Mouse (Mus musculus) bone marrow macrophage, adult 2 months (primary cell): ENCODE results near the gene E130114P18Rik.

Source experiments
- CTCF ChIP-seq: IDR thresholded peaks from 2 replicates; pipeline ENCODE4 v1.5.1; 2012; ENCODE audit warnings: low read depth, mild to moderate bottlenecking, low read length, moderate library complexity
- POLR2A ChIP-seq: IDR thresholded peaks from 2 replicates; pipeline ENCODE4 v1.6.1; 2012; ENCODE audit warnings: mild to moderate bottlenecking, low read depth, low read length, borderline replicate concordance

DNA sequence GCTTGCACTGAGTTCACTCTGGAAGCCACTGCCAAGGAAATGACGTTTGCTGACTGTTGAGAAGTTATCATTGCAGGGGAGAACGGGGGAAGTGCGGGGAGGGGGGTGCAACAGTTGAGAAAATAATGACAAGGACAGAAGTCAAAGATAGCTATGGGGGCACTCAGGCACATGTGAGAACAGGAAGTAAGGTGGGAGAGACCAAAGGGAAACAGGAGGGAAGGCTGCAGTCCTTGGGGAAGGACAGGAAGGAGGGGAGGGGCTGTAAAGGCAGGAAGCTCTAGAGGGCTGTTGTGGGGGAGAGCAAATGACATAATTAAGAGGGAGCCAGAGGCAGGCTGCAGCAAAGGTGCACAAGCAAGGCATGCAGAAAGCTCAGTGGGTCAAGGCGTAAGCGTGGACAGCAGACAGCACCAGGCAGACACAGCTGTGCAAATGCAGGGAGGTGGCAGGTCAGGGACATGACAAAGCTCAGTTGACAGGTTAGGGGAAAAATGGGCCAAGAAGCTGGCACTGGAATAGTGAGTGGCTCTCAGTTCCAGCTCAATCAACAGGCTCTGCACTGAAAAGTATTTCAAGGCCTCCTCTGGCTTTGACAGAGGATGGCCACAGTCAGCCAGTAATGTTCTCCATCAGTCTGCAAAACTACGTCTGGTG is 103.9 kb downstream of the E130114P18Rik start:
- TF ChIP-seq CTCF (no peak), POLR2A (no peak)
